Mouse (Mus musculus) MEL (cell line): ENCODE results near the gene Tead2. TPM values are rescaled to one million over a fixed set of nuclear protein-coding genes. Genes with fewer than 3 reads are reported as not detected.
A peak's percentile ranks its signal among the peaks of the same experiment; 100 is the strongest.

Experiments
- DNase-seq: peaks from one replicate; pipeline ENCODE4 v3.0.0; 2011; ENCODE audit warnings: low read depth, low spot score
- H3K27ac ChIP-seq: 2 replicates; pipeline ENCODE4 v1.5.1; 2012; ENCODE audit warnings: low read depth, mild to moderate bottlenecking, control low read depth, low read length, moderate library complexity; ENCODE audit not compliant: control insufficient read depth
- H3K27me3 ChIP-seq, 2 experiments: fragments of 150-350 bp in 1 of 2; sonication (generic) in 1 of 2; 2 replicates each; pipeline ENCODE4 v1.6.1; 2012; ENCODE audit warnings: low read length in 2 of 2, mild to moderate bottlenecking in 2 of 2, improper control_type of control experiment in 1 of 2, moderate library complexity in 1 of 2; ENCODE audit not compliant: insufficient read depth in 2 of 2, control insufficient read depth in 1 of 2
- H3K36me3 ChIP-seq, 2 experiments: 2 replicates each; pipeline ENCODE4 v1.6.1; 2012 to 2014; ENCODE audit warnings: low read length in 2 of 2, improper control_type of control experiment in 1 of 2, inconsistent platforms in 1 of 2, mild to moderate bottlenecking in 1 of 2; ENCODE audit not compliant: insufficient read depth in 2 of 2, control insufficient read depth in 1 of 2
- H3K4me1 ChIP-seq, 2 experiments: fragments of 150-350 bp in 1 of 2; sonication (generic) in 1 of 2; 2 replicates each; pipeline ENCODE4 v1.6.1; 2012; ENCODE audit warnings: low read length in 2 of 2, improper control_type of control experiment in 1 of 2, mild to moderate bottlenecking in 1 of 2; ENCODE audit not compliant: insufficient read depth in 2 of 2, control insufficient read depth in 1 of 2
- H3K4me3 ChIP-seq, 2 experiments: fragments of 150-350 bp in 1 of 2; sonication (generic) in 1 of 2; 2 replicates each; pipeline ENCODE4 v1.5.1; 2012; ENCODE audit warnings: low read depth in 2 of 2, low read length in 2 of 2, mild to moderate bottlenecking in 2 of 2, moderate library complexity in 2 of 2, control low read depth in 1 of 2, improper control_type of control experiment in 1 of 2; ENCODE audit not compliant: control insufficient read depth in 1 of 2, insufficient read depth in 1 of 2
- H3K79me2 ChIP-seq: 2 replicates; pipeline ENCODE4 v1.6.1; 2012; ENCODE audit warnings: mild to moderate bottlenecking, low read length, moderate library complexity; ENCODE audit not compliant: control insufficient read depth, poor library complexity, insufficient read depth
- H3K9ac ChIP-seq: 2 replicates; pipeline ENCODE4 v1.6.1; 2012; ENCODE audit warnings: low read depth, mild to moderate bottlenecking, control low read depth, low read length, moderate library complexity; ENCODE audit not compliant: control insufficient read depth, poor library complexity, severe bottlenecking
- H3K9me3 ChIP-seq: fragments of 150-350 bp; sonication (generic); replicated peaks from 2 replicates; pipeline ENCODE4 v1.6.1; 2012; ENCODE audit warnings: mild to moderate bottlenecking, low read length, improper control_type of control experiment, moderate library complexity; ENCODE audit not compliant: insufficient read depth
- CHD1 ChIP-seq: IDR thresholded peaks from 2 replicates; pipeline ENCODE4 v1.6.1; 2012; ENCODE audit warnings: low read depth, mild to moderate bottlenecking, inconsistent platforms, low read length, improper control_type of control experiment
- CTCF ChIP-seq, 3 experiments: IDR thresholded peaks in 2 of 3; conservative IDR thresholded peaks in 1 of 3; 2 replicates each; pipeline ENCODE4 v1.5.1; 2011 to 2012; ENCODE audit warnings: low read length in 3 of 3, low read depth in 2 of 3, mild to moderate bottlenecking in 2 of 3, improper control_type of control experiment in 1 of 3, inconsistent platforms in 1 of 3, mixed read lengths in 1 of 3, moderate library complexity in 1 of 3; ENCODE audit not compliant: control insufficient read depth in 1 of 3, insufficient read depth in 1 of 3, poor library complexity in 1 of 3, severe bottlenecking in 1 of 3
- ETS1 ChIP-seq: IDR thresholded peaks from 2 replicates; pipeline ENCODE4 v1.6.1; 2012; ENCODE audit warnings: low read depth, mild to moderate bottlenecking, inconsistent platforms, low read length, improper control_type of control experiment, moderate library complexity
- JUND ChIP-seq: IDR thresholded peaks from 2 replicates; pipeline ENCODE4 v1.6.1; 2011; ENCODE audit warnings: low read depth, mild to moderate bottlenecking, improper control_type of control experiment, low read length
- KAT2A ChIP-seq: conservative IDR thresholded peaks from 2 replicates; pipeline ENCODE4 v1.6.1; 2012; ENCODE audit warnings: low read depth, low read length, improper control_type of control experiment, inconsistent platforms
- MAFK ChIP-seq: IDR thresholded peaks from 2 replicates; pipeline ENCODE4 v1.6.1; 2011; ENCODE audit warnings: low read depth, mild to moderate bottlenecking, low read length, improper control_type of control experiment, borderline replicate concordance
- MAX ChIP-seq: IDR thresholded peaks from 2 replicates; pipeline ENCODE4 v1.6.1; 2011; ENCODE audit warnings: low read length, improper control_type of control experiment
- MYB ChIP-seq: IDR thresholded peaks from 2 replicates; pipeline ENCODE4 v1.6.1; 2011; ENCODE audit warnings: mild to moderate bottlenecking, low read depth, low read length, improper control_type of control experiment
- POLR2A ChIP-seq, 2 experiments: IDR thresholded peaks; 2 replicates each; pipeline ENCODE4 v1.6.1; 2011 to 2012; ENCODE audit warnings: low read length in 2 of 2, mild to moderate bottlenecking in 2 of 2, control low read depth in 1 of 2, improper control_type of control experiment in 1 of 2, low read depth in 1 of 2, moderate library complexity in 1 of 2; ENCODE audit not compliant: control insufficient read depth in 1 of 2, insufficient read depth in 1 of 2, poor library complexity in 1 of 2
- POLR2AphosphoS5 ChIP-seq: IDR thresholded peaks from 2 replicates; pipeline ENCODE4 v1.6.1; 2012; ENCODE audit warnings: low read depth, borderline replicate concordance, mild to moderate bottlenecking, inconsistent platforms, low read length, moderate library complexity, mixed read lengths
- SIN3A ChIP-seq: IDR thresholded peaks from 2 replicates; pipeline ENCODE4 v1.6.1; 2012; ENCODE audit warnings: low read length, improper control_type of control experiment, inconsistent platforms
- SMC3 ChIP-seq: IDR thresholded peaks from 2 replicates; pipeline ENCODE4 v1.6.1; 2011; ENCODE audit warnings: low read depth, low read length, improper control_type of control experiment
- TAL1 ChIP-seq: IDR thresholded peaks from 2 replicates; pipeline ENCODE4 v1.6.1; 2012; ENCODE audit warnings: mild to moderate bottlenecking, inconsistent platforms, low read length, moderate library complexity, mixed read lengths
- TBP ChIP-seq: IDR thresholded peaks from 2 replicates; pipeline ENCODE4 v1.8.0; 2011; ENCODE audit warnings: low read depth, low read length, improper control_type of control experiment
- USF1 ChIP-seq: IDR thresholded peaks from 2 replicates; pipeline ENCODE4 v1.6.1; 2014; ENCODE audit warnings: low read depth, mild to moderate bottlenecking, inconsistent platforms, low read length, improper control_type of control experiment, moderate library complexity
- ZC3H11A ChIP-seq: IDR thresholded peaks from 2 replicates; pipeline ENCODE4 v1.6.1; 2012; ENCODE audit warnings: low read depth, mild to moderate bottlenecking, inconsistent platforms, low read length, improper control_type of control experiment
- ZMIZ1 ChIP-seq: IDR thresholded peaks from 2 replicates; pipeline ENCODE4 v1.6.1; 2012; ENCODE audit warnings: low read depth, mild to moderate bottlenecking, inconsistent platforms, low read length, improper control_type of control experiment, moderate library complexity
- polyA plus RNA-seq, 2 experiments: library from polyadenylated mRNA; stranded (reverse) in 1 of 2; unstranded in 1 of 2; fragments of >175 nt in 1 of 2; fragments of >200 nt in 1 of 2; gene quantifications; 2 replicates each; pipeline versions ENCODE4 v1.2.1 to v1.2.4; 2012; ENCODE audit warnings: low replicate concordance in 2 of 2, low read depth in 1 of 2; ENCODE audit not compliant: insufficient read length in 2 of 2, insufficient read depth in 1 of 2, missing spikeins in 1 of 2
- total RNA-seq: library from RNA; depleted of rRNA; stranded (reverse); fragments of 300-350 nt; gene quantifications from 2 replicates; pipeline ENCODE4 v1.2.3, GENCODE M21; 2012

Tead2 gene
- total and polyA plus RNA-seq, 3 experiments, result 0.19 to 0.38 TPM; not detected in 1

DNA sequence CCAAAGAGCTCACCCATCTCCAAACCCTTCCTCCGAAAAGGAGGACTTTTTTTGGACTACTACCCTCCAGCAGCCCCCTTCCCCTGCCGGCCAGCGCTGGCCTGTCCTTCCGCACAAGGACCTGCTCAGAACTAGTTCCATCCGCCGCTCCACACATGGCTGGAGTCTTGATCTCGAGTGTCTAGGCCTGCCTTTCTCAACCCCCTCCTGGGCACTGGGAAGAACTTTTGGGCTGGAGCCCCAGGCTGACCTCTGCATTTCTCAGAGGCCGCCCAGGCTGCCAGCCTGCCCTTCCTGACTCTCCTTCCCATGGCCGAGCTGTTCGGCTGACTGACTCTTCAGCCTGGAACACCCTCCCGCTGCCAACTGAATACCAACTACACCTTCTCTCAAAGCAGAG, 32.9 kb upstream of the Tead2 start:
- no peak for DNase-seq
- Histone ChIP-seq H3K36me3 (peaks cover 0 to 3% of the 10 kb centered on the region in 2 experiments; a peak in 2 of 4 replicates), H3K27ac (no peak overlapping the region), H3K27me3 (no peaks in the 10 kb centered on the region), H3K4me3 (peak overlapping the region; percentile 36 to 48), H3K4me1 (peaks cover 0 to 5% of the 10 kb centered on the region in 2 experiments; a peak in 2 of 4 replicates), H3K9ac (peak overlapping the region; percentile 74), H3K9me3 (no peaks in the 10 kb centered on the region), H3K79me2 (no peaks in the 10 kb centered on the region)
- TF ChIP-seq KAT2A (no peak), POLR2A (IDR thresholded peaks at IDR 0.05; ENCODE audit: control insufficient read depth in 1 of 2, insufficient read depth in 1 of 2, low read depth in 1 of 2, low read length in 2 of 2, poor library complexity in 1 of 2) (peak in 1 of 2 experiments; percentile 15; a peak in 1 of 4 replicates)

DNA sequence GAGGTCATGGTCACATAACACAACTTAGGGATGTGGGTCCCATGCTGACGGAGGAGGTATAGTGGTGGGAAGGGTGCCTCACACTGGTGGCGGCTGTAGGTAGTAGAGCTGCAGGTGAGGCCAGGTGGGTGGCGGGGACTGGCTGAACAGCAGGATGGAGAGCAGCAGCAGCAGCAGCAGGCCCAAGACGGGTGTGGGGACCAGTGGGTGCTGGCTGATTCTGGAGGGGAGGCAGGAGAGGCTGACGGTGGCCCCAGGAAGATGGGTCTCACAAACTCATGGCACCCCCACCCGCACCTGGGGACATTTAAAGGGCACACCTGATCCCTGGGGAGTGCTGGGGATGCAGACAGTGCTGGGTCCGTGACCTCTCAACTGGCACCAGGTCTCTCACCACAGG, 31.9 kb upstream of the Tead2 start:
- Histone ChIP-seq H3K4me1 (peaks cover 0 to 5% of the 10 kb centered on the region in 2 experiments; a peak in 2 of 4 replicates), H3K9ac (no peak overlapping the region), H3K36me3 (peaks cover 0 to 3% of the 10 kb centered on the region in 2 experiments; a peak in 2 of 4 replicates), H3K27ac (no peak overlapping the region), H3K27me3 (no peaks in the 10 kb centered on the region), H3K4me3 (no peak overlapping the region), H3K9me3 (no peaks in the 10 kb centered on the region), H3K79me2 (no peaks in the 10 kb centered on the region)
- TF ChIP-seq SMC3 (no peak), POLR2A (IDR thresholded peaks at IDR 0.05; ENCODE audit: control insufficient read depth in 1 of 2, insufficient read depth in 1 of 2, low read depth in 1 of 2, low read length in 2 of 2, poor library complexity in 1 of 2) (no peak), POLR2AphosphoS5 (no peak), TBP (no peak), ZC3H11A (no peak), MAFK (no peak), ETS1 (no peak), CHD1 (no peak), CTCF (IDR thresholded peaks at IDR 0.05 in 2 of 3, conservative IDR thresholded peaks at IDR 0.05 in 1 of 3; ENCODE audit: control insufficient read depth in 1 of 3, insufficient read depth in 1 of 3, low read depth in 2 of 3, low read length in 3 of 3, poor library complexity in 1 of 3, severe bottlenecking in 1 of 3) (no peak), MYB (no peak), SIN3A (no peak), JUND (no peak), MAX (no peak), USF1 (no peak), ZMIZ1 (no peak), TAL1 (no peak)
- DNase-seq, result no peak
